Mouse (Mus musculus) layer of hippocampus, postnatal 25 days (tissue): ENCODE results near the gene Fastkd3. TPM values are rescaled to one million over a fixed set of nuclear protein-coding genes. Genes with fewer than 3 reads are reported as not detected.
"Not testable (repeated sequence)": the region's sequence is repeated elsewhere in the genome, so short reads cannot be mapped to it uniquely, and the experiment has no call there.

ENCODE experiments used
- DNase-seq, 2 experiments: peaks; one replicate each; pipeline ENCODE4 v3.0.0; 2022; ENCODE audit warnings: mixed read lengths in 2 of 2, low spot score in 1 of 2; ENCODE audit errors: extremely low spot score in 1 of 2
- total RNA-seq, 2 experiments: library from RNA; stranded (reverse); gene quantifications; 2 replicates each; pipeline ENCODE4 v1.2.3; 2021

The Fastkd3 gene
- 10 to 100 TPM; 15.0 to 21.1 TPM for total RNA-seq

- peak; percentile 98 to 99 for DNase-seq
These were observed at the start of gene Fastkd3, which contains the start of gene Mtrr for GRCm38 (mm10) chr13:68581747-68582516. Gene Fastkd3, plus strand, starts transcription at chr13:68582234. Gene Mtrr, minus strand, starts transcription at chr13:68582149.

GRCm38 (mm10) chr13:68553391-68553790 is 28.6 kb upstream of the Fastkd3 start:
- DNase-seq: not testable (repeated sequence)

- DNase-seq: no peak
These were observed 13.9 kb upstream of the Fastkd3 start for GRCm38 (mm10) chr13:68568110-68568509.

GRCm38 (mm10) chr13:68568548-68568947 is 13.5 kb upstream of the Fastkd3 start:
- DNase-seq: no peak

- peak; percentile 53 to 70 for DNase-seq
These were observed 12.3 kb upstream of the Fastkd3 start for GRCm38 (mm10) chr13:68569589-68570336.

GRCm38 (mm10) chr13:68572247-68572646 is 9.8 kb upstream of the Fastkd3 start:
- no peak for DNase-seq

- no peak for DNase-seq
These were observed 8.8 kb upstream of the Fastkd3 start for GRCm38 (mm10) chr13:68572966-68573913.

- no peak for DNase-seq
These were observed 7.6 kb upstream of the Fastkd3 start for GRCm38 (mm10) chr13:68574398-68574797.

GRCm38 (mm10) chr13:68577945-68578344 is 4.1 kb upstream of the Fastkd3 start:
- peak; percentile 26 to 50 for DNase-seq

- no peak for DNase-seq
These were observed 821 bp upstream of the Fastkd3 start for GRCm38 (mm10) chr13:68581086-68581740.

GRCm38 (mm10) chr13:68582517-68582780 is 415 bp downstream of the Fastkd3 start:
- DNase-seq: no peak

GRCm38 (mm10) chr13:68583961-68584360 is 1.9 kb downstream of the Fastkd3 start:
- no peak for DNase-seq

- DNase-seq: no peak
These were observed 3.4 kb downstream of the Fastkd3 start for GRCm38 (mm10) chr13:68585441-68585840.

GRCm38 (mm10) chr13:68588352-68588751 is 6.3 kb downstream of the Fastkd3 start:
- no peak for DNase-seq

GRCm38 (mm10) chr13:68593797-68594196 is 11.8 kb downstream of the Fastkd3 start:
- no peak for DNase-seq

GRCm38 (mm10) chr13:68597199-68597598 is 15.2 kb downstream of the Fastkd3 start, which contains the start of gene 1700001L19Rik:
Gene 1700001L19Rik, plus strand, starts transcription at chr13:68597421.
- DNase-seq: no peak

GRCm38 (mm10) chr13:68597667-68598066 is 15.6 kb downstream of the Fastkd3 start:
- DNase-seq: no peak

GRCm38 (mm10) chr13:68598953-68599352 is 16.9 kb downstream of the Fastkd3 start:
- DNase-seq: no peak

GRCm38 (mm10) chr13:68601184-68601583 is 19.1 kb downstream of the Fastkd3 start:
- no peak for DNase-seq

- no peak for DNase-seq
These were observed 21.1 kb downstream of the Fastkd3 start for GRCm38 (mm10) chr13:68603085-68603484.
